Mouse (Mus musculus) embryonic facial prominence, embryonic 11.5 days (tissue): ENCODE results near the gene Sept5. TPM values are rescaled to one million over a fixed set of nuclear protein-coding genes. Genes with fewer than 3 reads are reported as not detected.

Experiments used
- ATAC-seq: fragments of 200-750 bp; cut with Nextera tagmentation; replicated peaks from 2 replicates; pipeline ENCODE4 v1.8.0; 2017; ENCODE audit warnings: low read depth; ENCODE audit not compliant: insufficient number of reproducible peaks, low FRiP score, low TSS enrichment
- DNase-seq: peaks from one replicate; pipeline ENCODE4 v3.0.0-alpha.2; 2015; ENCODE audit warnings: low spot score
- H3K27ac ChIP-seq: fragments of 300-500 bp; sonication (generic); replicated peaks from 2 replicates; pipeline ENCODE4 v1.5.1; 2014; ENCODE audit warnings: mild to moderate bottlenecking, low read depth, low read length, control low read depth
- H3K27me3 ChIP-seq: fragments of 300-500 bp; sonication (generic); 2 replicates; pipeline ENCODE4 v1.6.1; 2014; ENCODE audit warnings: mild to moderate bottlenecking, low read length, moderate library complexity, mixed read lengths; ENCODE audit not compliant: control insufficient read depth, insufficient read depth
- H3K36me3 ChIP-seq: fragments of 300-500 bp; sonication (generic); replicated peaks from 2 replicates; pipeline ENCODE4 v1.6.1; 2014; ENCODE audit warnings: low read depth, mild to moderate bottlenecking, low read length, moderate library complexity, mixed read lengths; ENCODE audit not compliant: control insufficient read depth, insufficient read depth
- H3K4me1 ChIP-seq: fragments of 300-500 bp; sonication (generic); 2 replicates; pipeline ENCODE4 v1.6.1; 2014; ENCODE audit warnings: low read length, mixed read lengths; ENCODE audit not compliant: control insufficient read depth, insufficient read depth
- H3K4me2 ChIP-seq: fragments of 300-500 bp; sonication (generic); 2 replicates; pipeline ENCODE4 v1.6.1; 2014; ENCODE audit warnings: low read depth, mild to moderate bottlenecking, control low read depth, low read length, moderate library complexity
- H3K4me3 ChIP-seq: fragments of 300-500 bp; sonication (generic); 2 replicates; pipeline ENCODE4 v1.5.1; 2014; ENCODE audit warnings: low read depth, low read length, control low read depth
- H3K9ac ChIP-seq: fragments of 300-500 bp; sonication (generic); replicated peaks from 2 replicates; pipeline ENCODE4 v1.6.1; 2014; ENCODE audit warnings: mild to moderate bottlenecking, control low read depth, low read length
- H3K9me3 ChIP-seq: fragments of 300-500 bp; sonication (generic); replicated peaks from 2 replicates; pipeline ENCODE4 v1.6.1; 2016; ENCODE audit warnings: mild to moderate bottlenecking, low read length, inconsistent platforms, mixed read lengths; ENCODE audit not compliant: control insufficient read depth
- WGBS: fragments of 180-500 bp; shearing (Covaris S2); extraction: QIAGEN DNeasy Blood & Tissue Kit; methylation state at CpG from one replicate; pipeline ENCODE4 v1.1.7; 2014; 5-methylcytosine and 5-hydroxymethylcytosine counted together
- polyA plus RNA-seq: library from polyadenylated mRNA; unstranded; fragments of >200 nt; fragmentation: Nextera tagmentation; extraction: Ambion mirVana; gene quantifications from 2 replicates; pipeline ENCODE4 v1.2.1, GENCODE M21; 2014

The Sept5 gene
- polyA plus RNA-seq, 1 experiment from 2014 or later: 33.7 TPM

DNA sequence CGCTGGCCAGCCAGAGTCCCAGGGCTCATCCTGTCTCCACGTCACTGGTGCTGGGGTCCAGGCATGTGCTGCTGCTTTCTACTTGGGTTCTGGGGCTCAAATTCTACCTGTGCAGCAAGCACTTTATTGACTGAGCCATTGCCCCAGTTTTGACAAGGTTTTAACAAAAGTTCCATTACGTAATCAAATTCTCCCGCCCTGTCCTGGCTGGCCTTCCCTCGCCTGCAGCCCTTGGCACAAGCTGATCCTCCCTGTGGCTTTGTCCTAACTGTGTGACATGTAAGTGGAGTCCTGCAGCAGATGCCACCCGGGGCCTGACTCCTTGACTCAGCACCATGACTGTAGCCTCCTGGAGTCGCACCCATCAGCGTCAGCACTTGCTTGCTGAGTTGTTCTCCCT is 55.6 kb downstream of the Sept5 start:
- Histone ChIP-seq H3K4me2 (no peak overlapping the region), H3K36me3 (no peaks in the 10 kb centered on the region), H3K4me3 (no peak overlapping the region), H3K27me3 (peaks cover 5% of the 10 kb centered on the region; the same call in 1 of the 2 replicates), H3K27ac (no peak overlapping the region), H3K9ac (no peak overlapping the region), H3K4me1 (peaks cover 4% of the 10 kb centered on the region; the same call in 1 of the 2 replicates), H3K9me3 (no peaks in the 10 kb centered on the region)
- WGBS: 72% methylated on average over 8 of the region's 8 CpGs
- ATAC-seq: no peak
- DNase-seq: no peak

Other genes starting within 250 kb of the Sept5 start
- 15.8 and 15.9 TPM in 2 replicates for gene Txnrd2, start 203.6 kb downstream of the Sept5 start, polyA plus RNA-seq
- 47.4 and 49.3 TPM in 2 replicates for gene Comt, start 203.1 kb downstream of the Sept5 start, polyA plus RNA-seq
- 13.2 and 15.6 TPM in 2 replicates for gene Gnb1l, start 131.2 kb downstream of the Sept5 start, polyA plus RNA-seq
- gene Rtl10, start 131.1 kb downstream of the Sept5 start, polyA plus RNA-seq: 3.5 and 3.7 TPM in 2 replicates
- 6.3 and 6.8 TPM in 2 replicates for gene Tbx1, start 39.3 kb downstream of the Sept5 start, polyA plus RNA-seq
- gene Gp1bb, start 7.6 kb downstream of the Sept5 start, polyA plus RNA-seq: 5.8 and 6.4 TPM in 2 replicates
- 1.1 and 3.0 TPM in 2 replicates for gene Gm49601, start 3.5 kb downstream of the Sept5 start, polyA plus RNA-seq
- gene Cldn5, start 146.9 kb upstream of the Sept5 start, polyA plus RNA-seq: 21.4 and 23.1 TPM in 2 replicates
- gene Ufd1, start 181.8 kb upstream of the Sept5 start, polyA plus RNA-seq: 82.1 and 84.7 TPM in 2 replicates
- 71.8 and 83.1 TPM in 2 replicates for gene Cdc45, start 182.0 kb upstream of the Sept5 start, polyA plus RNA-seq
- 16.4 and 19.5 TPM in 2 replicates for gene 2510002D24Rik, start 206.6 kb upstream of the Sept5 start, polyA plus RNA-seq
- not detected in 2 replicates for gene Gm28539, start 206.6 kb upstream of the Sept5 start, polyA plus RNA-seq
- gene Mrpl40, start 246.9 kb upstream of the Sept5 start, polyA plus RNA-seq: 92.4 and 98.9 TPM in 2 replicates
- 11.6 and 14.9 TPM in 2 replicates for gene Hira, start 247.1 kb upstream of the Sept5 start, polyA plus RNA-seq